In the genomic region with DNA sequence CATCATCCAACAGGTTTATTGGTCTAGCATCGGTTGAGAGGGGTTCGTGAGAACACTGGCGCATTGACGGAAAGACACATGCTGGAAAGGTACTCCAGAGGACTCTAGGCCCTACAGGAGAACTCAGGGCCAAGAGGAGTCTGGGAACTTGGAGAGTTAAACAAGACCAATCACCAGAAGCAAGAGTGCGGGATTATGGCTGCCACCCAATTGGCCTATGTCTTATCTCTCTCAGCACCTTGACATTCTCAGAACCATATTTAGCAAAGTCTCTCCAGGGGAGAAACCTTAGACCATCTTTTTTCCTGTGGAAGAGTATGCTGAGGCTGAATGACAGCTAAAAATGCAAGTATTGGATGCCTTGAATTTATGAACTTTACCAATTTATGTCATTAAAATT, we compare ENCODE assay signal across 21 mouse cellular contexts. TPM values are rescaled to one million over a fixed set of nuclear protein-coding genes. Genes with fewer than 3 reads are reported as not detected.
"Had no signal": no experiment of that assay in that cellular context is flagged by ENCODE, and none has a peak within 500 bp of the region (broad histone marks: within the 10 kb centered on the region; RNA-seq: fewer than 3 reads in every experiment).

No protein-coding gene starts in this region.

- H3K9ac ChIP-seq: limb, embryonic 12.5 days; lung, embryonic 14.5 days; midbrain, embryonic 12.5 days; neural tube, embryonic 15.5 days had no signal

- H3K27me3 ChIP-seq: midbrain, embryonic 12.5 days; neural tube, embryonic 15.5 days had no signal

- ATAC-seq: intestine, postnatal 0 days had no signal

- H3K4me3 ChIP-seq: layer of hippocampus, adult 2 months; limb, embryonic 12.5 days; megakaryocyte, embryonic 14.5 days; midbrain, embryonic 12.5 days; myocyte; neural tube, embryonic 15.5 days had no signal

- H3K4me1 ChIP-seq: limb, embryonic 12.5 days; megakaryocyte, embryonic 14.5 days; midbrain, embryonic 12.5 days had no signal

- H3K27ac ChIP-seq: layer of hippocampus, adult 2 months; limb, embryonic 12.5 days; midbrain, embryonic 12.5 days; neural tube, embryonic 15.5 days had no signal

- H3K9me3 ChIP-seq: limb, embryonic 12.5 days; megakaryocyte, embryonic 14.5 days; midbrain, embryonic 12.5 days; neural tube, embryonic 15.5 days had no signal

- DNase-seq: kidney, adult 8-10 months; kidney, postnatal 36 days; lung, embryonic 14.5 days; lung, postnatal 10 days; lung, postnatal 4 days; retina, postnatal 1 day; right cerebral cortex, postnatal 14 days had no signal

- H3K4me2 ChIP-seq: limb, embryonic 12.5 days; lung, embryonic 14.5 days; midbrain, embryonic 12.5 days; neural tube, embryonic 15.5 days had no signal

- H3K36me3 ChIP-seq: limb, embryonic 12.5 days; midbrain, embryonic 12.5 days; neural tube, embryonic 15.5 days had no signal

RNA-seq across cellular contexts. Expression of a gene that starts 52.9 kb away (rescaled TPM):
- total RNA-seq: layer of hippocampus, adult 2 months; layer of hippocampus, postnatal 10 days; left cerebral cortex, postnatal 36 days; liver, adult 2 months had no signal
- polyA plus RNA-seq: intestine, postnatal 0 days; kidney, embryonic 16.5 days; limb, embryonic 12.5 days; liver, adult 2 months; lung, embryonic 14.5 days; midbrain, embryonic 12.5 days; myocyte; neural tube, embryonic 11.5 days; neural tube, embryonic 15.5 days; stomach, embryonic 16.5 days; thymus, postnatal 0 days had no signal
